Mouse (Mus musculus): ENCODE data around the gene Fbln2. TPM values are rescaled to one million over a fixed set of nuclear protein-coding genes. Genes with fewer than 3 reads are reported as not detected.

Fbln2 gene
- total and polyA plus RNA-seq, 3 experiments, result 55.8 to 117 (median 56.9) TPM

- no peak for DNase-seq
- intact Hi-C loops (cut with DNase I), result no loop called here
- TF ChIP-seq CTCF (IDR thresholded peaks at IDR 0.05), result no peak
- TF ChIP-seq EP300 (IDR thresholded peaks at IDR 0.05; ENCODE audit: insufficient read depth, low read depth, low read length), result no peak
- no peak for TF ChIP-seq POLR2A (IDR thresholded peaks at IDR 0.05; ENCODE audit: insufficient read depth, low read depth, low read length)
- peaks cover 19% of the 10 kb centered on the region for H3K4me1 ChIP-seq (ENCODE audit: control insufficient read depth, insufficient read depth, low read length)
- H3K79me2 ChIP-seq (replicated peaks; ENCODE audit: control insufficient read depth, insufficient read depth, low read length), result no peaks in the 10 kb centered on the region
- no peak overlapping the region for H3K4me3 ChIP-seq
- H3K27me3 ChIP-seq (ENCODE audit: control insufficient read depth, insufficient read depth, low read length), result no peaks in the 10 kb centered on the region
- WGBS, result 47% methylated on average over 4 of the region's 4 CpGs
- no peak overlapping the region for H3K9ac ChIP-seq (ENCODE audit: low read depth, low read length)
- no peaks in the 10 kb centered on the region for H3K36me3 ChIP-seq (ENCODE audit: control insufficient read depth, insufficient read depth, low read length)
- no peak overlapping the region for H3K27ac ChIP-seq
Observed at GRCm38 (mm10) chr6:91225346-91225745, 13.1 kb downstream of the Fbln2 start.

GRCm38 (mm10) chr6:91226058-91226457, 13.8 kb downstream of the Fbln2 start:
- intact Hi-C loops (cut with DNase I), result no loop called here
- WGBS, result 65% methylated on average over 1 of the region's 1 CpGs

GRCm38 (mm10) chr6:91228980-91229379, 16.7 kb downstream of the Fbln2 start:
- no peaks in the 10 kb centered on the region for H3K36me3 ChIP-seq (ENCODE audit: control insufficient read depth, insufficient read depth, low read length)
- TF ChIP-seq POLR2A (IDR thresholded peaks at IDR 0.05; ENCODE audit: insufficient read depth, low read depth, low read length) (no peak), EP300 (IDR thresholded peaks at IDR 0.05; ENCODE audit: insufficient read depth, low read depth, low read length) (no peak), CTCF (IDR thresholded peaks at IDR 0.05) (no peak)
- intact Hi-C loops (cut with DNase I), result no loop called here
- no peaks in the 10 kb centered on the region for H3K27me3 ChIP-seq (ENCODE audit: control insufficient read depth, insufficient read depth, low read length)
- peak in 1 of 2 experiments; percentile 27 for DNase-seq
- H3K4me1 ChIP-seq (ENCODE audit: control insufficient read depth, insufficient read depth, low read length), result peaks cover 10% of the 10 kb centered on the region
- no peak overlapping the region for H3K9ac ChIP-seq (ENCODE audit: low read depth, low read length)
- 60% methylated on average over 4 of the region's 4 CpGs for WGBS
- H3K27ac ChIP-seq, result no peak overlapping the region
- H3K79me2 ChIP-seq (replicated peaks; ENCODE audit: control insufficient read depth, insufficient read depth, low read length), result no peaks in the 10 kb centered on the region
- H3K4me3 ChIP-seq, result no peak overlapping the region

More at GRCm38 (mm10) chr6:91226058-91226457, 13.8 kb downstream of the Fbln2 start:
- no peaks in the 10 kb centered on the region for H3K79me2 ChIP-seq (replicated peaks; ENCODE audit: control insufficient read depth, insufficient read depth, low read length)
- no peaks in the 10 kb centered on the region for H3K27me3 ChIP-seq (ENCODE audit: control insufficient read depth, insufficient read depth, low read length)
- no peak for TF ChIP-seq POLR2A (IDR thresholded peaks at IDR 0.05; ENCODE audit: insufficient read depth, low read depth, low read length)
- TF ChIP-seq CTCF (IDR thresholded peaks at IDR 0.05), result no peak
- TF ChIP-seq EP300 (IDR thresholded peaks at IDR 0.05; ENCODE audit: insufficient read depth, low read depth, low read length), result no peak
- no peak for DNase-seq
- no peak overlapping the region for H3K4me3 ChIP-seq
- H3K27ac ChIP-seq, result no peak overlapping the region
- peaks cover 19% of the 10 kb centered on the region for H3K4me1 ChIP-seq (ENCODE audit: control insufficient read depth, insufficient read depth, low read length)
- H3K9ac ChIP-seq (ENCODE audit: low read depth, low read length), result no peak overlapping the region
- H3K36me3 ChIP-seq (ENCODE audit: control insufficient read depth, insufficient read depth, low read length), result no peaks in the 10 kb centered on the region

DNA sequence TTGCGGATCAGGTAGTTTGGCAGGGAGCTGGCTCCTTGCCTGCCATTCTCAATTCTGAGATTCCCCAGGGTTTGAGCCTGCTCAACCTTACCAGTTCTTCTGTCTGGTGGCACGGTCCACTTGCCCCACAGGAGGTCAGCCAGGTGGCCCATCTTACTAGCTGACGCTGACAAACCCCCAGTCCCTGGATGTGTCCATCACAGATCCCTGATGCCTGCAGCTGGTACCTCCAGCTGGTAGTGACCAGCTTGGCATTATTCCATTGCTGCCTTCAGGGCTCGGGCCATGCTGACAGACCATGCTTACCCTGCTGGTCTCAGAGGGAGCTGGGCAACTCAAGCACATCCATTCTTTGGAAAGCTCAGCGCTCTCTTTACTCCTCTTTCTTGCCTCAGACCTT, 18.7 kb downstream of the Fbln2 start:
- intact Hi-C loops (cut with DNase I), result no loop called here
- Histone ChIP-seq H3K27me3 (ENCODE audit: control insufficient read depth, insufficient read depth, low read length) (no peaks in the 10 kb centered on the region), H3K27ac (no peak overlapping the region), H3K4me3 (no peak overlapping the region), H3K36me3 (ENCODE audit: control insufficient read depth, insufficient read depth, low read length) (no peaks in the 10 kb centered on the region), H3K4me1 (ENCODE audit: control insufficient read depth, insufficient read depth, low read length) (peaks cover 2% of the 10 kb centered on the region), H3K9ac (ENCODE audit: low read depth, low read length) (no peak overlapping the region), H3K79me2 (replicated peaks; ENCODE audit: control insufficient read depth, insufficient read depth, low read length) (no peaks in the 10 kb centered on the region)
- no peak for DNase-seq
- TF ChIP-seq POLR2A (IDR thresholded peaks at IDR 0.05; ENCODE audit: insufficient read depth, low read depth, low read length) (no peak), EP300 (IDR thresholded peaks at IDR 0.05; ENCODE audit: insufficient read depth, low read depth, low read length) (no peak), CTCF (IDR thresholded peaks at IDR 0.05) (no peak)
- WGBS, result 90% methylated on average over 5 of the region's 5 CpGs

GRCm38 (mm10) chr6:91231523-91231922, 19.3 kb downstream of the Fbln2 start:
- Histone ChIP-seq H3K4me1 (ENCODE audit: control insufficient read depth, insufficient read depth, low read length) (peaks cover 5% of the 10 kb centered on the region), H3K27ac (no peak overlapping the region), H3K36me3 (ENCODE audit: control insufficient read depth, insufficient read depth, low read length) (no peaks in the 10 kb centered on the region), H3K4me3 (no peak overlapping the region), H3K27me3 (ENCODE audit: control insufficient read depth, insufficient read depth, low read length) (no peaks in the 10 kb centered on the region), H3K79me2 (replicated peaks; ENCODE audit: control insufficient read depth, insufficient read depth, low read length) (no peaks in the 10 kb centered on the region), H3K9ac (ENCODE audit: low read depth, low read length) (no peak overlapping the region)
- intact Hi-C loops (cut with DNase I), result no loop called here
- no peak for DNase-seq
- no peak for TF ChIP-seq CTCF (IDR thresholded peaks at IDR 0.05)
- no peak for TF ChIP-seq EP300 (IDR thresholded peaks at IDR 0.05; ENCODE audit: insufficient read depth, low read depth, low read length)
- no peak for TF ChIP-seq POLR2A (IDR thresholded peaks at IDR 0.05; ENCODE audit: insufficient read depth, low read depth, low read length)
- WGBS, result 87% methylated on average over 4 of the region's 4 CpGs

DNA sequence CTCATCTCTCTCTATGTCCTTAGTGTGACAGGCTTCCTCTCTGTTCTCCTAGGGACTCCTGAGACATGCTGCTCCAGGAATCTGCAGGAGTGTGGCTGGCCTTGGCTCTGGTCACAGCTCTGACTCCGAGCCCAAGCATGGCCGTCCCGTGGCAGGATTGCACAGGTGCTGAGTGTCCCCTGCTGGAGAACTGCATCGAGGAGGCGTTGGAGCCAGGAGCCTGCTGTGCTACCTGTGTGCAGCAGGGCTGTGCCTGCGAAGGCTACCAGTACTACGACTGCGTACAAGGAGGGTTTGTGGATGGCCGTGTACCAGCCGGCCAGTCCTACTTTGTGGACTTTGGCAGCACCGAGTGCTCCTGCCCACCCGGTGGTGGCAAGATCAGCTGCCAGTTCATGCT, 20.8 kb downstream of the Fbln2 start:
- intact Hi-C loops (cut with DNase I), result no loop called here
- no peak for DNase-seq
- no peak overlapping the region for H3K9ac ChIP-seq (ENCODE audit: low read depth, low read length)
- H3K27ac ChIP-seq, result no peak overlapping the region
- H3K27me3 ChIP-seq (ENCODE audit: control insufficient read depth, insufficient read depth, low read length), result no peaks in the 10 kb centered on the region
- H3K4me1 ChIP-seq (ENCODE audit: control insufficient read depth, insufficient read depth, low read length), result peaks cover 5% of the 10 kb centered on the region
- 81% methylated on average over 12 of the region's 12 CpGs for WGBS
- no peak overlapping the region for H3K4me3 ChIP-seq
- no peaks in the 10 kb centered on the region for H3K79me2 ChIP-seq (replicated peaks; ENCODE audit: control insufficient read depth, insufficient read depth, low read length)
- TF ChIP-seq CTCF (IDR thresholded peaks at IDR 0.05), result peak; percentile 47
- no peak for TF ChIP-seq EP300 (IDR thresholded peaks at IDR 0.05; ENCODE audit: insufficient read depth, low read depth, low read length)
- H3K36me3 ChIP-seq (ENCODE audit: control insufficient read depth, insufficient read depth, low read length), result no peaks in the 10 kb centered on the region

All from heart, adult 2 months (tissue).